Mouse (Mus musculus) common myeloid progenitor, adult 5-6 weeks (primary cell): ENCODE data around the gene Dnajb11. TPM values are rescaled to one million over a fixed set of nuclear protein-coding genes. Genes with fewer than 3 reads are reported as not detected.

Experiments used
- ATAC-seq: replicated peaks from 2 replicates; pipeline ENCODE4 v1.8.0; 2016; ENCODE audit warnings: low read depth, mild to moderate bottlenecking, moderate TSS enrichment, inconsistent platforms; ENCODE audit not compliant: poor library complexity, severe bottlenecking
- total RNA-seq: library from RNA; stranded (forward); fragments of 200-1000, 187-1606 nt; gene quantifications from 2 replicates; pipeline ENCODE4 v1.2.3, GENCODE M21; 2017

The Dnajb11 gene
- total RNA-seq, 1 experiment from 2014 or later, result 103 TPM

GRCm38 (mm10) chr16:22879945-22880595 lies 22.4 kb downstream of the Dnajb11 start:
- ATAC-seq, result no peak

- ATAC-seq, result no peak
These were observed 23.3 kb downstream of the Dnajb11 start for GRCm38 (mm10) chr16:22880900-22881299.

GRCm38 (mm10) chr16:22881487-22881886 lies 23.8 kb downstream of the Dnajb11 start:
- ATAC-seq, result 0 out of 2 replicates have a peak, but pooled peaks have one; percentile 22

- ATAC-seq, result no peak
These were observed 25.8 kb downstream of the Dnajb11 start for GRCm38 (mm10) chr16:22883441-22883840.

- no peak for ATAC-seq
These were observed 27.7 kb downstream of the Dnajb11 start for GRCm38 (mm10) chr16:22885356-22885755.

- ATAC-seq, result no peak
These were observed 29.1 kb downstream of the Dnajb11 start for GRCm38 (mm10) chr16:22886726-22887125.

GRCm38 (mm10) chr16:22888835-22889234 lies 31.2 kb downstream of the Dnajb11 start:
- no peak for ATAC-seq

GRCm38 (mm10) chr16:22889716-22890115 lies 32.1 kb downstream of the Dnajb11 start:
- ATAC-seq, result peak; percentile 64

- peak; percentile 64 for ATAC-seq
These were observed 33.3 kb downstream of the Dnajb11 start, which contains the start of gene Ahsg for GRCm38 (mm10) chr16:22890683-22891510. TSS of gene Ahsg (plus strand) at chr16:22891277.

GRCm38 (mm10) chr16:22891733-22892154 lies 34.1 kb downstream of the Dnajb11 start:
- ATAC-seq, result no peak

GRCm38 (mm10) chr16:22894095-22894494 lies 36.5 kb downstream of the Dnajb11 start:
- ATAC-seq, result no peak

- no peak for ATAC-seq
These were observed 39.0 kb downstream of the Dnajb11 start for GRCm38 (mm10) chr16:22896618-22897017.

GRCm38 (mm10) chr16:22899346-22899745 lies 41.7 kb downstream of the Dnajb11 start:
- peak; percentile 66 for ATAC-seq

- no peak for ATAC-seq
These were observed 42.4 kb downstream of the Dnajb11 start for GRCm38 (mm10) chr16:22899866-22900570.

- ATAC-seq, result no peak
These were observed 43.7 kb downstream of the Dnajb11 start for GRCm38 (mm10) chr16:22901326-22901725.

GRCm38 (mm10) chr16:22909290-22909689 lies 51.6 kb downstream of the Dnajb11 start:
- ATAC-seq, result no peak

GRCm38 (mm10) chr16:22911986-22912385 lies 54.3 kb downstream of the Dnajb11 start:
- ATAC-seq, result no peak

GRCm38 (mm10) chr16:22912886-22913285 lies 55.2 kb downstream of the Dnajb11 start:
- ATAC-seq, result no peak

- no peak for ATAC-seq
These were observed 56.6 kb downstream of the Dnajb11 start for GRCm38 (mm10) chr16:22914276-22914675.

- ATAC-seq, result no peak
These were observed 60.4 kb downstream of the Dnajb11 start, which contains the start of gene Fetub for GRCm38 (mm10) chr16:22918034-22918433. TSS of gene Fetub (plus strand) at chr16:22918334.
